Mouse (Mus musculus) forebrain, postnatal 0 days (tissue): ENCODE measurements around the gene Ndufa10. TPM values are rescaled to one million over a fixed set of nuclear protein-coding genes. Genes with fewer than 3 reads are reported as not detected.

ENCODE experiments used
- ATAC-seq: fragments of 200-750 bp; cut with Nextera tagmentation; 2 replicates; pipeline ENCODE4 v1.8.0; 2017; ENCODE audit warnings: mild to moderate bottlenecking, moderate library complexity
- DNase-seq: peaks from one replicate; pipeline ENCODE4 v3.0.0-alpha.2; 2015
- H3K27ac ChIP-seq: fragments of 300-500 bp; sonication (generic); 2 replicates; pipeline ENCODE4 v1.5.1; 2014; ENCODE audit warnings: low read depth, mild to moderate bottlenecking, antibody characterized with exemption, low read length, moderate library complexity, mixed read lengths
- H3K27me3 ChIP-seq: fragments of 300-500 bp; sonication (generic); 2 replicates; pipeline ENCODE4 v1.6.1; 2014; ENCODE audit warnings: mild to moderate bottlenecking, low read length, mixed read lengths; ENCODE audit not compliant: insufficient read depth
- H3K36me3 ChIP-seq: fragments of 300-500 bp; sonication (generic); 2 replicates; pipeline ENCODE4 v1.6.1; 2014; ENCODE audit warnings: mild to moderate bottlenecking, moderate library complexity; ENCODE audit not compliant: insufficient read depth
- H3K4me1 ChIP-seq: fragments of 300-500 bp; sonication (generic); 2 replicates; pipeline ENCODE4 v1.6.1; 2014; ENCODE audit warnings: antibody characterized with exemption; ENCODE audit not compliant: insufficient read depth
- H3K4me2 ChIP-seq: fragments of 300-500 bp; sonication (generic); 2 replicates; pipeline ENCODE4 v1.6.1; 2014; ENCODE audit warnings: low read depth, mild to moderate bottlenecking, moderate library complexity
- H3K4me3 ChIP-seq: fragments of 300-500 bp; sonication (generic); 2 replicates; pipeline ENCODE4 v1.5.1; 2014; ENCODE audit warnings: low read depth, low read length, mixed read lengths
- H3K9ac ChIP-seq: fragments of 300-500 bp; sonication (generic); 2 replicates; pipeline ENCODE4 v1.6.1; 2014; ENCODE audit warnings: mild to moderate bottlenecking
- H3K9me3 ChIP-seq: fragments of 300-500 bp; sonication (generic); 2 replicates; pipeline ENCODE4 v1.6.1; 2016; ENCODE audit warnings: low read length
- CTCF ChIP-seq: sonication (generic); IDR thresholded peaks from 2 replicates; pipeline ENCODE4 v1.5.1; 2016; ENCODE audit warnings: antibody characterized with exemption, control low read depth, low read depth
- WGBS: fragments of 180-500 bp; shearing (Covaris S2); extraction: QIAGEN DNeasy Blood & Tissue Kit; methylation state at CpG from one replicate; pipeline ENCODE4 v1.1.7; 2014; 5-methylcytosine and 5-hydroxymethylcytosine counted together
- polyA plus RNA-seq: library from polyadenylated mRNA; unstranded; fragments of >200 nt; fragmentation: Nextera tagmentation; extraction: Ambion mirVana; gene quantifications from 2 replicates; pipeline ENCODE4 v1.2.1, GENCODE M21; 2015
- total RNA-seq: library from RNA; depleted of rRNA; stranded (reverse); fragments of >200 nt; gene quantifications from 2 replicates; pipeline ENCODE4 v1.2.3, GENCODE M21; 2014

Gene Ndufa10
- total and polyA plus RNA-seq, 2 experiments from 2014 or later: 181 to 335 TPM

- Histone ChIP-seq H3K9ac (no peak overlapping the region), H3K9me3 (no peaks in the 10 kb centered on the region), H3K27ac (no peak overlapping the region), H3K4me3 (no peak overlapping the region), H3K4me1 (peaks cover 3% of the 10 kb centered on the region; the same call in 1 of the 2 replicates), H3K4me2 (no peak overlapping the region), H3K36me3 (peaks cover 58% of the 10 kb centered on the region), H3K27me3 (no peaks in the 10 kb centered on the region)
- 78% methylated on average over 6 of the region's 6 CpGs for WGBS
- TF ChIP-seq CTCF: no peak
- ATAC-seq: no peak
- DNase-seq: no peak
These were observed 32.1 kb downstream of the Ndufa10 start for GRCm38 (mm10) chr1:92441453-92442063.

DNA sequence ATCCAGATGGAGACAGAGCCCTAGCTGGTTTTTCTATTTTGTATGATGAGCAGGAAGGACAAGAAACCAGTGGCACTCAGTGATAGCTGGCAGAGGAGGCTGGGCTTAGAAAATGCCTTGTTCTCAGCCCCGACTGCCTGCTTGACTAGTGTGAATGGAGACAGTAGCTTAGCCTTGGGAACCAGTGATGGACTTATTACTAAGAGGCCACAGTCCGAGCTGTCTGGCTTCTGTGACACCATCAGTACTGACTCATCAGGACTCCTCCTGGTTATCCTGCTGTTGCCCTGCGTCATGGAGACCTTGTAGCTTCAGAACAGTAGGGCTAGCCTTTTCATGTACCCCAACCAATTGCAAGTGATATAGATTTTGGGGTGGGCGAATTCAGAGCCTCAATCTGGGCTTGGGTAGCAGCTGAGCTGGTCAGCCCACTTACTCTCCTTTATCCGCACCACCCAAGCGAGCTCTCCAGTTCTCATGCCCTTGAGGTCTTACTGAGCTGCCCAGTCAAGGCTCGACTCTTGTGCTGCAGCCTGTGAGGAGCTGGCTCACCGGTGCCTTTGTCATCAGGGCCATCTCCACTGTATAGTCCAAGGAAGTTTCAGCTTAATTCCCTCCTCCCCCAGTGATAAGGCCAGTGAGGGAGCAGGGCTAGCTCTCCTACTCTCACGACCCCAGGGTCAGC, 33.5 kb downstream of the Ndufa10 start:
- ATAC-seq (no peak), DNase-seq (no peak)
- no peak for TF ChIP-seq CTCF
- H3K9me3 ChIP-seq: no peaks in the 10 kb centered on the region
- H3K36me3 ChIP-seq: peaks cover 47% of the 10 kb centered on the region
- no peak overlapping the region for H3K27ac ChIP-seq
- H3K4me2 ChIP-seq: no peak overlapping the region
- no peak overlapping the region for H3K4me3 ChIP-seq
- H3K27me3 ChIP-seq: no peaks in the 10 kb centered on the region
- H3K4me1 ChIP-seq: peaks cover 3% of the 10 kb centered on the region; the same call in 1 of the 2 replicates
- no peak overlapping the region for H3K9ac ChIP-seq
- WGBS: 90% methylated on average over 9 of the region's 9 CpGs

GRCm38 (mm10) chr1:92437678-92438271, 35.9 kb downstream of the Ndufa10 start:
- peak; percentile 81 for ATAC-seq
- Histone ChIP-seq H3K27ac (0 out of 2 replicates have a peak overlapping the region, but pooled peaks have one; percentile 35), H3K9me3 (no peaks in the 10 kb centered on the region), H3K36me3 (peaks cover 30% of the 10 kb centered on the region), H3K4me3 (no peak overlapping the region), H3K4me2 (no peak overlapping the region), H3K27me3 (no peaks in the 10 kb centered on the region), H3K9ac (no peak overlapping the region), H3K4me1 (peaks cover 3% of the 10 kb centered on the region; the same call in 1 of the 2 replicates)
- TF ChIP-seq CTCF: no peak
- peak; percentile 66 for DNase-seq
- 22% methylated on average over 9 of the region's 9 CpGs for WGBS

GRCm38 (mm10) chr1:92436831-92437321, 36.8 kb downstream of the Ndufa10 start:
- no peak overlapping the region for H3K4me2 ChIP-seq
- H3K9me3 ChIP-seq: no peaks in the 10 kb centered on the region
- ATAC-seq (0 out of 2 replicates have a peak, but pooled peaks have one; percentile 21), DNase-seq (peak; percentile 49)
- H3K4me3 ChIP-seq: no peak overlapping the region
- no peak overlapping the region for H3K9ac ChIP-seq
- peak; percentile 32 for TF ChIP-seq CTCF
- H3K27me3 ChIP-seq: no peaks in the 10 kb centered on the region
- no peak overlapping the region for H3K27ac ChIP-seq
- WGBS: 36% methylated on average over 4 of the region's 4 CpGs
- H3K36me3 ChIP-seq: peaks cover 21% of the 10 kb centered on the region
- peaks cover 3% of the 10 kb centered on the region; the same call in 1 of the 2 replicates for H3K4me1 ChIP-seq

DNA sequence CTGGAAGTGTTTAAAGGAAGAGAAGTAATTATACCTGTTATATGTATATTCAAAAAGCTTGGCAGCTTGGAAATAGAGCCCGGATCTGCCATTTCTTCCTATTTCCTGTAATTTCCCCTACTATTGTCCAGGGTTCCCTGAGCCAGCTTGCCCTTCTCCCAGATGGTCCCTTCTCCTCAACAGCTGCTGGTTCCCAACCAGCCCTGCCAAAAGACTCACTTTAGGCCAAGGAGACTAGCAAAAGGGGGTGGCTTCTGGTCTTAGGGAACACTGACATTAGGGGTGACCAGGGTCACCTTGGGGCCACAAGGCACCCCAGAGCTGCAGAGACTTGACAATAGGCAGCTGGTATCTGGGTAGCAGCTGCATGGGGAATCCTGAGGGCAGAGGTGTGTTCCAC, 38.7 kb downstream of the Ndufa10 start:
- no peak overlapping the region for H3K4me2 ChIP-seq
- no peak for ATAC-seq
- no peak overlapping the region for H3K27ac ChIP-seq
- H3K27me3 ChIP-seq: no peaks in the 10 kb centered on the region
- no peak overlapping the region for H3K9ac ChIP-seq
- H3K9me3 ChIP-seq: no peaks in the 10 kb centered on the region
- peaks cover 6% of the 10 kb centered on the region for H3K36me3 ChIP-seq
- WGBS: 62% methylated on average over 1 of the region's 1 CpGs
- TF ChIP-seq CTCF: no peak
- DNase-seq: no peak
- peaks cover 3% of the 10 kb centered on the region; the same call in 1 of the 2 replicates for H3K4me1 ChIP-seq
- H3K4me3 ChIP-seq: no peak overlapping the region

GRCm38 (mm10) chr1:92432791-92433190, 40.9 kb downstream of the Ndufa10 start:
- Histone ChIP-seq H3K9me3 (no peaks in the 10 kb centered on the region), H3K9ac (no peak overlapping the region), H3K4me1 (peaks cover 3% of the 10 kb centered on the region; the same call in 1 of the 2 replicates), H3K4me3 (no peak overlapping the region), H3K4me2 (no peak overlapping the region), H3K27ac (no peak overlapping the region), H3K27me3 (no peaks in the 10 kb centered on the region), H3K36me3 (no peaks in the 10 kb centered on the region)
- no peak for TF ChIP-seq CTCF
- 74% methylated on average over 9 of the region's 9 CpGs for WGBS
- ATAC-seq: no peak
- DNase-seq: no peak
